Mouse (Mus musculus) limb, embryonic 10.5 days (tissue): ENCODE measurements around the gene Id2. TPM values are rescaled to one million over a fixed set of nuclear protein-coding genes. Genes with fewer than 3 reads are reported as not detected.

Experiments
- DNase-seq: peaks from one replicate; pipeline ENCODE4 v3.0.0-alpha.2; 2017; ENCODE audit warnings: low spot score
- H3K27ac ChIP-seq: fragments of 300-500 bp; sonication (generic); 2 replicates; pipeline ENCODE4 v1.5.1; 2016; ENCODE audit warnings: mild to moderate bottlenecking
- H3K27me3 ChIP-seq: fragments of 300-500 bp; sonication (generic); 2 replicates; pipeline ENCODE4 v1.6.1; 2016; ENCODE audit warnings: low read depth, mild to moderate bottlenecking; ENCODE audit not compliant: poor library complexity, severe bottlenecking
- H3K36me3 ChIP-seq: fragments of 300-500 bp; sonication (generic); 2 replicates; pipeline ENCODE4 v1.6.1; 2016; ENCODE audit warnings: mild to moderate bottlenecking, moderate library complexity
- H3K4me1 ChIP-seq: fragments of 300-500 bp; sonication (generic); 2 replicates; pipeline ENCODE4 v1.6.1; 2016
- H3K4me3 ChIP-seq: fragments of 300-500 bp; sonication (generic); 2 replicates; pipeline ENCODE4 v1.5.1; 2016; ENCODE audit warnings: mild to moderate bottlenecking, moderate library complexity
- H3K9me3 ChIP-seq: fragments of 300-500 bp; sonication (generic); replicated peaks from 2 replicates; pipeline ENCODE4 v1.6.1; 2016; ENCODE audit warnings: mild to moderate bottlenecking
- WGBS: fragments of 180-500 bp; shearing (Covaris S2); methylation state at CpG from one replicate; pipeline ENCODE4 v1.1.7; 2016; 5-methylcytosine and 5-hydroxymethylcytosine counted together
- polyA plus RNA-seq: library from polyadenylated mRNA; unstranded; fragments of >200 nt; fragmentation: Nextera tagmentation; extraction: Ambion mirVana; gene quantifications from 2 replicates; pipeline ENCODE4 v1.2.1, GENCODE M21; 2016

Id2 gene
- polyA plus RNA-seq, 1 experiment from 2014 or later, result 313 TPM

GRCm38 (mm10) chr12:25120753-25121152, 23.8 kb upstream of the Id2 start:
- H3K4me1 ChIP-seq, result peaks cover 44% of the 10 kb centered on the region
- H3K27ac ChIP-seq, result no peak overlapping the region
- no peaks in the 10 kb centered on the region for H3K36me3 ChIP-seq
- no peaks in the 10 kb centered on the region for H3K9me3 ChIP-seq
- H3K27me3 ChIP-seq, result no peaks in the 10 kb centered on the region
- 95% methylated on average over 4 of the region's 4 CpGs for WGBS
- no peak overlapping the region for H3K4me3 ChIP-seq
- DNase-seq, result no peak

- H3K4me1 ChIP-seq, result peaks cover 30% of the 10 kb centered on the region
- WGBS, result 64% methylated on average over 15 of the region's 15 CpGs
- peak; percentile 46 for DNase-seq
Measured at GRCm38 (mm10) chr12:25119278-25119677, 22.3 kb upstream of the Id2 start.

GRCm38 (mm10) chr12:25117856-25118511, 21.0 kb upstream of the Id2 start:
- WGBS, result 90% methylated on average over 4 of the region's 4 CpGs
- Histone ChIP-seq H3K4me3 (no peak overlapping the region), H3K4me1 (peaks cover 18% of the 10 kb centered on the region), H3K27me3 (no peaks in the 10 kb centered on the region), H3K27ac (0 out of 2 replicates have a peak overlapping the region, but pooled peaks have one; percentile 15), H3K9me3 (no peaks in the 10 kb centered on the region), H3K36me3 (no peaks in the 10 kb centered on the region)
- DNase-seq, result no peak

More at GRCm38 (mm10) chr12:25119278-25119677, 22.3 kb upstream of the Id2 start:
- Histone ChIP-seq H3K27ac (peak overlapping the region; percentile 75), H3K9me3 (no peaks in the 10 kb centered on the region), H3K4me3 (no peak overlapping the region), H3K36me3 (no peaks in the 10 kb centered on the region), H3K27me3 (no peaks in the 10 kb centered on the region)

GRCm38 (mm10) chr12:25116126-25116525, 19.2 kb upstream of the Id2 start:
- Histone ChIP-seq H3K36me3 (no peaks in the 10 kb centered on the region), H3K4me1 (peaks cover 18% of the 10 kb centered on the region), H3K9me3 (no peaks in the 10 kb centered on the region), H3K27me3 (no peaks in the 10 kb centered on the region), H3K4me3 (no peak overlapping the region), H3K27ac (no peak overlapping the region)
- WGBS, result 84% methylated on average over 2 of the region's 2 CpGs
- DNase-seq, result no peak

GRCm38 (mm10) chr12:25114426-25114825, 17.5 kb upstream of the Id2 start:
- peaks cover 20% of the 10 kb centered on the region for H3K4me1 ChIP-seq
- no peaks in the 10 kb centered on the region for H3K9me3 ChIP-seq
- no peaks in the 10 kb centered on the region for H3K36me3 ChIP-seq
- WGBS, result 57% methylated on average over 1 of the region's 1 CpGs
- no peak for DNase-seq
- no peaks in the 10 kb centered on the region for H3K27me3 ChIP-seq
- no peak overlapping the region for H3K27ac ChIP-seq
- no peak overlapping the region for H3K4me3 ChIP-seq

GRCm38 (mm10) chr12:25113357-25113756, 16.4 kb upstream of the Id2 start:
- 86% methylated on average over 2 of the region's 2 CpGs for WGBS
- no peaks in the 10 kb centered on the region for H3K27me3 ChIP-seq
- H3K4me1 ChIP-seq, result peaks cover 18% of the 10 kb centered on the region; the same call in 1 of the 2 replicates
- H3K9me3 ChIP-seq, result no peaks in the 10 kb centered on the region
- no peak for DNase-seq
- H3K27ac ChIP-seq, result no peak overlapping the region
- no peaks in the 10 kb centered on the region for H3K36me3 ChIP-seq
- H3K4me3 ChIP-seq, result no peak overlapping the region

GRCm38 (mm10) chr12:25112806-25113205, 15.9 kb upstream of the Id2 start:
- WGBS, result 95% methylated on average over 2 of the region's 2 CpGs
- H3K27me3 ChIP-seq, result no peaks in the 10 kb centered on the region
- H3K4me3 ChIP-seq, result no peak overlapping the region
- no peak overlapping the region for H3K27ac ChIP-seq
- H3K4me1 ChIP-seq, result peaks cover 12% of the 10 kb centered on the region; the same call in 1 of the 2 replicates
- H3K9me3 ChIP-seq, result no peaks in the 10 kb centered on the region
- DNase-seq, result no peak
- H3K36me3 ChIP-seq, result no peaks in the 10 kb centered on the region

- Histone ChIP-seq H3K9me3 (no peaks in the 10 kb centered on the region), H3K27me3 (no peaks in the 10 kb centered on the region), H3K4me1 (peaks cover 14% of the 10 kb centered on the region; the same call in 1 of the 2 replicates), H3K36me3 (no peaks in the 10 kb centered on the region), H3K4me3 (no peak overlapping the region), H3K27ac (no peak overlapping the region)
- no peak for DNase-seq
- 87% methylated on average over 7 of the region's 7 CpGs for WGBS
Measured at GRCm38 (mm10) chr12:25110682-25111078, 13.7 kb upstream of the Id2 start.

- DNase-seq, result no peak
- Histone ChIP-seq H3K4me1 (peaks cover 14% of the 10 kb centered on the region; the same call in 1 of the 2 replicates), H3K9me3 (no peaks in the 10 kb centered on the region), H3K27me3 (no peaks in the 10 kb centered on the region), H3K27ac (no peak overlapping the region), H3K4me3 (no peak overlapping the region), H3K36me3 (no peaks in the 10 kb centered on the region)
- 73% methylated on average over 7 of the region's 7 CpGs for WGBS
Measured at GRCm38 (mm10) chr12:25109971-25110681, 13.2 kb upstream of the Id2 start.

GRCm38 (mm10) chr12:25108865-25109264, 11.9 kb upstream of the Id2 start:
- H3K36me3 ChIP-seq, result no peaks in the 10 kb centered on the region
- H3K4me3 ChIP-seq, result no peak overlapping the region
- WGBS, result 65% methylated on average over 2 of the region's 2 CpGs
- no peak overlapping the region for H3K27ac ChIP-seq
- DNase-seq, result no peak
- H3K4me1 ChIP-seq, result peaks cover 16% of the 10 kb centered on the region; the same call in 1 of the 2 replicates
- no peaks in the 10 kb centered on the region for H3K9me3 ChIP-seq
- no peaks in the 10 kb centered on the region for H3K27me3 ChIP-seq

GRCm38 (mm10) chr12:25104541-25104940, 7.6 kb upstream of the Id2 start:
- H3K4me1 ChIP-seq, result peaks cover 38% of the 10 kb centered on the region
- DNase-seq, result no peak
- no peak overlapping the region for H3K4me3 ChIP-seq
- no peaks in the 10 kb centered on the region for H3K9me3 ChIP-seq
- no peaks in the 10 kb centered on the region for H3K36me3 ChIP-seq
- no peaks in the 10 kb centered on the region for H3K27me3 ChIP-seq
- no peak overlapping the region for H3K27ac ChIP-seq

GRCm38 (mm10) chr12:25103911-25104310, 7.0 kb upstream of the Id2 start:
- no peaks in the 10 kb centered on the region for H3K9me3 ChIP-seq
- no peak for DNase-seq
- 0 out of 2 replicates have a peak overlapping the region, but pooled peaks have one; percentile 11 for H3K27ac ChIP-seq
- 77% methylated on average over 6 of the region's 6 CpGs for WGBS
- no peaks in the 10 kb centered on the region for H3K36me3 ChIP-seq
- H3K4me3 ChIP-seq, result no peak overlapping the region
- H3K27me3 ChIP-seq, result no peaks in the 10 kb centered on the region
- peaks cover 42% of the 10 kb centered on the region for H3K4me1 ChIP-seq

GRCm38 (mm10) chr12:25101389-25101788, 4.4 kb upstream of the Id2 start:
- peak; percentile 64 for DNase-seq
- H3K27me3 ChIP-seq, result no peaks in the 10 kb centered on the region
- no peaks in the 10 kb centered on the region for H3K36me3 ChIP-seq
- peaks cover 58% of the 10 kb centered on the region for H3K4me1 ChIP-seq
- H3K9me3 ChIP-seq, result no peaks in the 10 kb centered on the region
- WGBS, result 10% methylated on average over 5 of the region's 5 CpGs
- peak overlapping the region; percentile 99 for H3K27ac ChIP-seq
- H3K4me3 ChIP-seq, result peak overlapping the region; percentile 79
